In genomic region chr6:137014346-137014745, GRCm38 (mm10) we compare ENCODE assay signal across 27 mouse cellular contexts.
DNase-seq lines count a peak whose midpoint lies in the region; ATAC-seq and TF ChIP-seq lines count a peak whose summit lies in the region.
"Had no signal": no experiment of that assay in that cellular context is flagged by ENCODE, and none has a peak within 500 bp of the region (broad histone marks: within the 10 kb centered on the region; RNA-seq: fewer than 3 reads in every experiment).

No protein-coding gene starts in this region.

- no peak overlapping the region for H3K4me2 ChIP-seq in midbrain, postnatal 0 days (ENCODE audit: low read depth, low read length, poor library complexity, severe bottlenecking)
- H3K4me2 ChIP-seq in midbrain, embryonic 15.5 days, result no peak overlapping the region
- H3K4me2 ChIP-seq: forebrain, embryonic 13.5 days; heart, embryonic 13.5 days; hindbrain, embryonic 15.5 days; limb, embryonic 13.5 days; liver, embryonic 11.5 days; lung, embryonic 15.5 days; neural tube, embryonic 12.5 days had no signal

- no peak for TF ChIP-seq CTCF in gastrocnemius, adult 2 months (IDR thresholded peaks at IDR 0.05)
- no peak for TF ChIP-seq CTCF in midbrain, postnatal 0 days (IDR thresholded peaks at IDR 0.05)

- no peaks in the 10 kb centered on the region for H3K4me1 ChIP-seq in midbrain, postnatal 0 days (ENCODE audit: insufficient read depth, low read length)
- no peaks in the 10 kb centered on the region for H3K4me1 ChIP-seq in midbrain, embryonic 15.5 days
- no peaks in the 10 kb centered on the region for H3K4me1 ChIP-seq in limb, embryonic 10.5 days
- H3K4me1 ChIP-seq: forebrain, embryonic 13.5 days; heart, embryonic 13.5 days; hindbrain, embryonic 15.5 days; limb, embryonic 13.5 days; midbrain, embryonic 10.5 days; neural tube, embryonic 12.5 days had no signal

- no peaks in the 10 kb centered on the region for H3K36me3 ChIP-seq in midbrain, postnatal 0 days (ENCODE audit: insufficient read depth, low read length)
- no peaks in the 10 kb centered on the region for H3K36me3 ChIP-seq in midbrain, embryonic 15.5 days (replicated peaks)
- H3K36me3 ChIP-seq in limb, embryonic 10.5 days, result no peaks in the 10 kb centered on the region
- H3K36me3 ChIP-seq: heart, embryonic 13.5 days; hindbrain, embryonic 15.5 days; limb, embryonic 13.5 days; lung, embryonic 15.5 days; midbrain, embryonic 10.5 days; neural tube, embryonic 12.5 days had no signal

- DNase-seq in gastrocnemius, adult 2 months, result no peak
- no peak for DNase-seq in gastrocnemius, adult 18-20 months (ENCODE audit: low spot score)
- peak; percentile 32 for DNase-seq in midbrain, postnatal 0 days (ENCODE audit: low spot score)
- peak; percentile 22 for DNase-seq in cerebellum, adult 9-11 months
- DNase-seq in limb, embryonic 10.5 days (ENCODE audit: low spot score), result peak; percentile 8
- DNase-seq in left cerebral cortex, postnatal 10 days (ENCODE audit: extremely low spot score in 1 of 2, low spot score in 2 of 2), result no peak
- no peak for DNase-seq in testis, postnatal 14 days (ENCODE audit: low spot score)
- DNase-seq: adrenal gland, postnatal 25 days; gastrocnemius, postnatal 36 days; heart, adult 2 months; heart, postnatal 10 days; kidney, adult 18-20 months; kidney, postnatal 4 days; thymus, postnatal 14 days had no signal

- H3K9me3 ChIP-seq in midbrain, postnatal 0 days (ENCODE audit: low read length), result no peaks in the 10 kb centered on the region
- no peaks in the 10 kb centered on the region for H3K9me3 ChIP-seq in midbrain, embryonic 15.5 days
- H3K9me3 ChIP-seq in limb, embryonic 10.5 days (replicated peaks), result no peaks in the 10 kb centered on the region
- H3K9me3 ChIP-seq: forebrain, embryonic 13.5 days; heart, embryonic 13.5 days; hindbrain, embryonic 15.5 days; limb, embryonic 13.5 days; lung, embryonic 15.5 days; midbrain, embryonic 10.5 days; neural tube, embryonic 12.5 days had no signal

- peak overlapping the region; percentile 33 for H3K4me3 ChIP-seq in gastrocnemius, adult 2 months
- no peak overlapping the region for H3K4me3 ChIP-seq in midbrain, postnatal 0 days (ENCODE audit: low read depth, low read length)
- H3K4me3 ChIP-seq in midbrain, embryonic 15.5 days, result no peak overlapping the region
- no peak overlapping the region for H3K4me3 ChIP-seq in limb, embryonic 10.5 days
- H3K4me3 ChIP-seq: forebrain, embryonic 13.5 days; heart, adult 2 months; heart, embryonic 13.5 days; hindbrain, embryonic 15.5 days; limb, embryonic 13.5 days; lung, embryonic 15.5 days; midbrain, embryonic 10.5 days; myocyte; neural tube, embryonic 12.5 days had no signal

- no peaks in the 10 kb centered on the region for H3K27me3 ChIP-seq in midbrain, postnatal 0 days (ENCODE audit: insufficient read depth, low read length)
- no peaks in the 10 kb centered on the region for H3K27me3 ChIP-seq in midbrain, embryonic 15.5 days (replicated peaks)
- no peaks in the 10 kb centered on the region for H3K27me3 ChIP-seq in limb, embryonic 10.5 days (ENCODE audit: low read depth, poor library complexity, severe bottlenecking)
- H3K27me3 ChIP-seq: CH12.LX; forebrain, embryonic 13.5 days; heart, embryonic 13.5 days; hindbrain, embryonic 15.5 days; limb, embryonic 13.5 days; lung, embryonic 15.5 days; neural tube, embryonic 12.5 days had no signal

- H3K27ac ChIP-seq in gastrocnemius, adult 2 months, result no peak overlapping the region
- no peak overlapping the region for H3K27ac ChIP-seq in midbrain, postnatal 0 days (ENCODE audit: low read depth, low read length)
- H3K27ac ChIP-seq in midbrain, embryonic 15.5 days, result no peak overlapping the region
- H3K27ac ChIP-seq in limb, embryonic 10.5 days, result no peak overlapping the region
- H3K27ac ChIP-seq: forebrain, embryonic 13.5 days; heart, adult 2 months; heart, embryonic 13.5 days; hindbrain, embryonic 15.5 days; limb, embryonic 13.5 days; lung, embryonic 15.5 days; midbrain, embryonic 10.5 days; neural tube, embryonic 12.5 days had no signal

- H3K9ac ChIP-seq in midbrain, postnatal 0 days (replicated peaks; ENCODE audit: low read length, poor library complexity, severe bottlenecking), result no peak overlapping the region
- H3K9ac ChIP-seq in midbrain, embryonic 15.5 days, result no peak overlapping the region
- H3K9ac ChIP-seq: forebrain, embryonic 13.5 days; heart, embryonic 13.5 days; hindbrain, embryonic 15.5 days; limb, embryonic 13.5 days; lung, embryonic 15.5 days; neural tube, embryonic 12.5 days had no signal

- intact Hi-C loops in gastrocnemius, adult 2 months (cut with DNase I), result no loop called here
- intact Hi-C loops in left cerebral cortex, postnatal 10 days (cut with DNase I), result no loop called here

- 71% methylated on average over 6 of the region's 6 CpGs for WGBS in midbrain, postnatal 0 days
- 73% methylated on average over 6 of the region's 6 CpGs for WGBS in midbrain, embryonic 15.5 days
- 89% methylated on average over 6 of the region's 6 CpGs for WGBS in limb, embryonic 10.5 days

- ATAC-seq in midbrain, postnatal 0 days (ENCODE audit: low FRiP score), result no peak
- ATAC-seq in midbrain, embryonic 15.5 days (replicated peaks), result no peak
- ATAC-seq: activated CD4-positive, CD25-positive, alpha-beta regulatory T cell, adult 4 months; forebrain, embryonic 13.5 days; midbrain, embryonic 16.5 days had no signal

Comparison
In these comparisons a context has a peak if more than half of its experiments do, and no peak if none do; other contexts are left out.
1. DNase-seq: peak in midbrain, postnatal 0 days (single experiment), cerebellum, adult 9-11 months (single experiment) and limb, embryonic 10.5 days (single experiment); none in gastrocnemius, adult 2 months (single experiment), gastrocnemius, adult 18-20 months (single experiment), left cerebral cortex, postnatal 10 days (0 of 2) and testis, postnatal 14 days (single experiment).